Mouse (Mus musculus) MEL-GATA-1-ER (cell line): ENCODE results near the gene Ano7.
"Not testable (repeated sequence)": the region's sequence is repeated elsewhere in the genome, so short reads cannot be mapped to it uniquely, and the experiment has no call there.

Experiments
- DNase-seq: peaks from one replicate; pipeline ENCODE4 v3.0.0-alpha.2; 2012; ENCODE audit warnings: low read depth; ENCODE audit errors: extremely low read depth

Gene Ano7

GRCm38 (mm10) chr1:93445822-93446162 lies 72.1 kb downstream of the Ano7 start:
- no peak for DNase-seq

- DNase-seq, result not testable (repeated sequence)
Measured at GRCm38 (mm10) chr1:93450118-93450517, 76.4 kb downstream of the Ano7 start.

- DNase-seq, result no peak
Measured at GRCm38 (mm10) chr1:93453721-93454255, 80.1 kb downstream of the Ano7 start.
